Mouse (Mus musculus): ENCODE measurements around the gene Bmpr2. TPM values are rescaled to one million over a fixed set of nuclear protein-coding genes. Genes with fewer than 3 reads are reported as not detected.
"Not testable (repeated sequence)": the region's sequence is repeated elsewhere in the genome, so short reads cannot be mapped to it uniquely, and the experiment has no call there.

The Bmpr2 gene
- polyA plus RNA-seq (2016; fragmentation: Nextera tagmentation; extraction: Ambion mirVana) = 12.5 and 13.0 TPM in 2 replicates

- H3K9ac ChIP-seq = peak within 1 kb of the TSS; percentile 96
- peak within 1 kb of the TSS; percentile 95 for H3K4me3 ChIP-seq (replicated peaks)
- ATAC-seq (ENCODE audit: low FRiP score) = peak; percentile 93
- H3K9me3 ChIP-seq = no peaks in the 10 kb centered on the region
- H3K27ac ChIP-seq = peak within 1 kb of the TSS; percentile 99
- H3K4me1 ChIP-seq = peaks cover 18% of the 10 kb centered on the region
- peak within 1 kb of the TSS; percentile 75 for H3K4me2 ChIP-seq
- WGBS = under 1% methylated on average over 60 of the region's 75 CpGs
- no peaks in the 10 kb centered on the region for H3K36me3 ChIP-seq (replicated peaks)
- H3K27me3 ChIP-seq = no peaks in the 10 kb centered on the region
These were observed at the start of gene Bmpr2 for GRCm38 (mm10) chr1:59763164-59763768. TSS of gene Bmpr2 (plus strand) at chr1:59763400.

GRCm38 (mm10) chr1:59719900-59720299 is 43.3 kb upstream of the Bmpr2 start:
- H3K4me2 ChIP-seq = no peak overlapping the region
- H3K4me1 ChIP-seq = no peaks in the 10 kb centered on the region
- 51% methylated on average over 4 of the region's 4 CpGs for WGBS
- ATAC-seq (ENCODE audit: low FRiP score) = no peak
- H3K36me3 ChIP-seq (replicated peaks) = peaks cover 30% of the 10 kb centered on the region
- H3K27me3 ChIP-seq = no peaks in the 10 kb centered on the region
- H3K9me3 ChIP-seq = no peaks in the 10 kb centered on the region
- H3K4me3 ChIP-seq (replicated peaks) = no peak overlapping the region
- H3K9ac ChIP-seq = no peak overlapping the region
- no peak overlapping the region for H3K27ac ChIP-seq

- H3K27me3 ChIP-seq = no peaks in the 10 kb centered on the region
- H3K4me1 ChIP-seq = peaks cover 5% of the 10 kb centered on the region; the same call in 1 of the 2 replicates
- H3K4me2 ChIP-seq = no peak overlapping the region
- H3K9ac ChIP-seq = no peak overlapping the region
- no peaks in the 10 kb centered on the region for H3K9me3 ChIP-seq
- no peak overlapping the region for H3K27ac ChIP-seq
- peaks cover under 1% of the 10 kb centered on the region; the same call in 1 of the 2 replicates for H3K36me3 ChIP-seq (replicated peaks)
- no peak overlapping the region for H3K4me3 ChIP-seq (replicated peaks)
- 68% methylated on average over 4 of the region's 4 CpGs for WGBS
- ATAC-seq (ENCODE audit: low FRiP score) = no peak
These were observed 37.5 kb upstream of the Bmpr2 start for GRCm38 (mm10) chr1:59725661-59726060.

GRCm38 (mm10) chr1:59730106-59730505 is 33.1 kb upstream of the Bmpr2 start:
- no peak for ATAC-seq (ENCODE audit: low FRiP score)
- H3K4me2 ChIP-seq = no peak overlapping the region
- WGBS = 74% methylated on average over 8 of the region's 8 CpGs

GRCm38 (mm10) chr1:59730737-59731136 is 32.5 kb upstream of the Bmpr2 start:
- Histone ChIP-seq H3K36me3 (replicated peaks) (no peaks in the 10 kb centered on the region), H3K4me2 (no peak overlapping the region), H3K27me3 (no peaks in the 10 kb centered on the region), H3K27ac (no peak overlapping the region), H3K4me3 (replicated peaks) (no peak overlapping the region), H3K9ac (no peak overlapping the region), H3K9me3 (no peaks in the 10 kb centered on the region), H3K4me1 (peaks cover 8% of the 10 kb centered on the region; the same call in 1 of the 2 replicates)
- WGBS = 55% methylated on average over 4 of the region's 4 CpGs
- ATAC-seq (ENCODE audit: low FRiP score) = no peak

More at GRCm38 (mm10) chr1:59730106-59730505, 33.1 kb upstream of the Bmpr2 start:
- peaks cover 8% of the 10 kb centered on the region; the same call in 1 of the 2 replicates for H3K4me1 ChIP-seq
- no peak overlapping the region for H3K4me3 ChIP-seq (replicated peaks)
- H3K27ac ChIP-seq = no peak overlapping the region
- no peak overlapping the region for H3K9ac ChIP-seq
- H3K36me3 ChIP-seq (replicated peaks) = no peaks in the 10 kb centered on the region
- H3K9me3 ChIP-seq = no peaks in the 10 kb centered on the region
- H3K27me3 ChIP-seq = no peaks in the 10 kb centered on the region

GRCm38 (mm10) chr1:59734076-59734475 is 29.1 kb upstream of the Bmpr2 start:
- Histone ChIP-seq H3K9ac (no peak overlapping the region), H3K27ac (no peak overlapping the region), H3K4me1 (peaks cover 8% of the 10 kb centered on the region; the same call in 1 of the 2 replicates), H3K4me2 (no peak overlapping the region), H3K36me3 (replicated peaks) (no peaks in the 10 kb centered on the region), H3K27me3 (no peaks in the 10 kb centered on the region), H3K9me3 (no peaks in the 10 kb centered on the region), H3K4me3 (replicated peaks) (no peak overlapping the region)
- 83% methylated on average over 6 of the region's 6 CpGs for WGBS
- ATAC-seq (ENCODE audit: low FRiP score) = no peak

- Histone ChIP-seq H3K27me3 (no peaks in the 10 kb centered on the region), H3K4me1 (no peaks in the 10 kb centered on the region), H3K27ac (no peak overlapping the region), H3K9ac (no peak overlapping the region), H3K4me2 (no peak overlapping the region), H3K36me3 (replicated peaks) (no peaks in the 10 kb centered on the region), H3K4me3 (replicated peaks) (no peak overlapping the region), H3K9me3 (no peaks in the 10 kb centered on the region)
- 84% methylated on average over 6 of the region's 6 CpGs for WGBS
- no peak for ATAC-seq (ENCODE audit: low FRiP score)
These were observed 24.3 kb upstream of the Bmpr2 start for GRCm38 (mm10) chr1:59738768-59739414.

- WGBS = 72% methylated on average over 17 of the region's 17 CpGs
- ATAC-seq (ENCODE audit: low FRiP score) = no peak
These were observed 23.4 kb upstream of the Bmpr2 start for GRCm38 (mm10) chr1:59739577-59740354.

GRCm38 (mm10) chr1:59749047-59749446 is 14.2 kb upstream of the Bmpr2 start:
- WGBS = 75% methylated on average over 2 of the region's 2 CpGs
- no peak for ATAC-seq (ENCODE audit: low FRiP score)
- Histone ChIP-seq H3K4me2 (no peak overlapping the region), H3K36me3 (replicated peaks) (no peaks in the 10 kb centered on the region), H3K9me3 (no peaks in the 10 kb centered on the region), H3K27me3 (no peaks in the 10 kb centered on the region), H3K27ac (no peak overlapping the region), H3K4me3 (replicated peaks) (no peak overlapping the region), H3K4me1 (no peaks in the 10 kb centered on the region), H3K9ac (no peak overlapping the region)

More at GRCm38 (mm10) chr1:59739577-59740354, 23.4 kb upstream of the Bmpr2 start:
- Histone ChIP-seq H3K9ac (no peak overlapping the region), H3K9me3 (no peaks in the 10 kb centered on the region), H3K36me3 (replicated peaks) (no peaks in the 10 kb centered on the region), H3K4me3 (replicated peaks) (no peak overlapping the region), H3K27ac (no peak overlapping the region), H3K4me2 (no peak overlapping the region), H3K4me1 (no peaks in the 10 kb centered on the region), H3K27me3 (no peaks in the 10 kb centered on the region)

- not testable (repeated sequence) for H3K9me3 ChIP-seq; H3K36me3 ChIP-seq (replicated peaks); H3K27me3 ChIP-seq; H3K27ac ChIP-seq; H3K9ac ChIP-seq; H3K4me2 ChIP-seq; H3K4me3 ChIP-seq (replicated peaks); H3K4me1 ChIP-seq; ATAC-seq (ENCODE audit: low FRiP score)
- 76% methylated on average over 5 of the region's 5 CpGs for WGBS
These were observed 13.5 kb upstream of the Bmpr2 start for GRCm38 (mm10) chr1:59749724-59750123.

GRCm38 (mm10) chr1:59755298-59755697 is 7.9 kb upstream of the Bmpr2 start:
- H3K4me2 ChIP-seq = no peak overlapping the region
- no peaks in the 10 kb centered on the region for H3K9me3 ChIP-seq
- H3K4me1 ChIP-seq = no peaks in the 10 kb centered on the region
- H3K9ac ChIP-seq = no peak overlapping the region
- no peak overlapping the region for H3K4me3 ChIP-seq (replicated peaks)
- no peak for ATAC-seq (ENCODE audit: low FRiP score)
- no peak overlapping the region for H3K27ac ChIP-seq
- H3K36me3 ChIP-seq (replicated peaks) = no peaks in the 10 kb centered on the region
- H3K27me3 ChIP-seq = no peaks in the 10 kb centered on the region
- WGBS = 79% methylated on average over 1 of the region's 1 CpGs

- ATAC-seq (ENCODE audit: low FRiP score) = no peak
- Histone ChIP-seq H3K36me3 (replicated peaks) (no peaks in the 10 kb centered on the region), H3K4me1 (no peaks in the 10 kb centered on the region), H3K9ac (no peak overlapping the region), H3K9me3 (no peaks in the 10 kb centered on the region), H3K27me3 (no peaks in the 10 kb centered on the region), H3K4me2 (no peak overlapping the region), H3K4me3 (replicated peaks) (no peak overlapping the region), H3K27ac (no peak overlapping the region)
- 85% methylated on average over 1 of the region's 1 CpGs for WGBS
These were observed 4.9 kb upstream of the Bmpr2 start for GRCm38 (mm10) chr1:59758325-59758724.

Measured in forebrain, embryonic 12.5 days (tissue).